Mouse (Mus musculus) telencephalon, adult 2 months (tissue): ENCODE data around the gene Ino80b.

Source experiments
- DNase-seq: peaks from one replicate; pipeline ENCODE4 v3.0.0-alpha.2; 2011; ENCODE audit warnings: low read depth, low spot score

Gene Ino80b

GRCm38 (mm10) chr6:83141636-83142035 lies 16.4 kb upstream of the Ino80b start:
- DNase-seq = no peak

GRCm38 (mm10) chr6:83140044-83140443 lies 14.8 kb upstream of the Ino80b start:
- no peak for DNase-seq

GRCm38 (mm10) chr6:83138056-83138455 lies 12.8 kb upstream of the Ino80b start:
- DNase-seq = no peak

DNA sequence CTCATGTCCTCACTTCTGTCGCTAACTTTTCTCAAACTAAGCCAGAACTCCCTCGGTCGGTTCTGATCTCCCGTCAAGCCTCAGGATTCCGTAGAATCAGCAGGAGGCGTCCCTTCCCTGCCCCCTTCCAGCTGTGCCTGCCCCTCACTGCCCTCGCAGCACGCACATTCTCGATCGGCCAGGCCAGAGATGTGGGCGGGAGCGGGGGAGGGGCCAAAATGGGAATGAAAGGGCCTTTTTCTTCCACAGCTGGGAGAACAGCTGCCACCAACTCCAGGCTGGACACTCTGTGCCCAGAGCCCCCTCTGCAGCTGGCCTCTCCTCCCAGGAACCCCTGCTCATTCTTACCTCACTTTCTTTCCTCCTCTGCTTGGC lies 12.3 kb upstream of the Ino80b start:
- peak; percentile 64 for DNase-seq

GRCm38 (mm10) chr6:83136881-83137575 lies 11.8 kb upstream of the Ino80b start:
- peak; percentile 59 for DNase-seq

- DNase-seq = no peak
These were observed 11.2 kb upstream of the Ino80b start for GRCm38 (mm10) chr6:83136291-83136880.

GRCm38 (mm10) chr6:83135571-83136161 lies 10.4 kb upstream of the Ino80b start:
- no peak for DNase-seq

- DNase-seq = no peak
These were observed 9.8 kb upstream of the Ino80b start, which contains the start of gene Rtkn for GRCm38 (mm10) chr6:83134951-83135513. Gene Rtkn, plus strand, starts transcription at chr6:83135463.

GRCm38 (mm10) chr6:83134226-83134625 lies 9.0 kb upstream of the Ino80b start:
- no peak for DNase-seq

- no peak for DNase-seq
These were observed 7.1 kb upstream of the Ino80b start for GRCm38 (mm10) chr6:83132176-83132919.

DNA sequence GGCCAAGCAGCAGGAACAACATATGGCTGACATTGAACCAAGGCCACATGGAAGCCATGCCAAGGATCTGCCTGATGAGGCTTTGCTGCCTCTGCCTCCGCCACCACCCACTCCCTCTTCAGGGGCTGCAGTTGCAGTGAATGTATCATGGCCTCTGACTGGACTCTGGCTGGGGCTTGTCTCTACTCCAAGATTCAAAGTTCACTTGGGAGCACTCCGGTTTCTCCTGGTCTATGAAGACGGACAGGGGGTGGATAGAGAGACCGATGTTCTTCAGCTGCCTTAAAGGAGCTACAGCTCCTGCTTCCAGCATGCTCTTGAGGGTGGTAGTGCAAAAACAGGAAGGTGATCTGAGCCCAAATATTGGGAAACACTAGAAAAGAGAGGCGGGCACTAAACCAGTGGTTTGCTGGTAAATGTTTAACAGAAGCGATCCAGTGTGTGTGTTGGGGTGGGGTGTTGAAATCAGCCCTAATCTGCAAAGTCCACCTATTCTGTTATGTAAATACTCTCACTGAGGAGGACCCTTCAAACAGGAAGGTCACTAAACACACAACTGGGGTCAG lies 6.3 kb upstream of the Ino80b start:
- DNase-seq = no peak

GRCm38 (mm10) chr6:83127419-83127818 lies 2.2 kb upstream of the Ino80b start:
- DNase-seq = no peak

GRCm38 (mm10) chr6:83124851-83125312 lies 349 bp downstream of the Ino80b start:
- DNase-seq = peak; percentile 96

DNA sequence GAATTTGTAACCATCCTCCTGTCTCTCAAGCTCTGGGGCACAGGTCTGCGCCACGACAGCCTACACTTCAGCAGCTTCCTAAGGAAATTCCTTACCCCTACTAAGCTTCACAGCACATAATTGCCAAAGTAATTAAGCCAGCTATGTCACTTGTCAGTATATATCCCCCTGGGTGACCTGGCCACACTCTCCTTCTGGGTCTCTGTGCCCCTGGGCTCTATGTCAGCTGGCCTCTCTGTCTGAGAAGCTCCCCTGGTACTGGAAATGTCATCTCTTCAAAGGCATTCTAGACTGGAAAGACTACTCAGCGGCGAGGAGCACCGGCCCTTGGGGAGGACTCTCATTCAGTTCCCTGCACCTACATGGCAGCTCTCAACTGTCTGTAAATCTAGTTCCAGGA lies 2.3 kb downstream of the Ino80b start:
- DNase-seq = no peak

GRCm38 (mm10) chr6:83121863-83122710 lies 3.1 kb downstream of the Ino80b start:
- no peak for DNase-seq

DNA sequence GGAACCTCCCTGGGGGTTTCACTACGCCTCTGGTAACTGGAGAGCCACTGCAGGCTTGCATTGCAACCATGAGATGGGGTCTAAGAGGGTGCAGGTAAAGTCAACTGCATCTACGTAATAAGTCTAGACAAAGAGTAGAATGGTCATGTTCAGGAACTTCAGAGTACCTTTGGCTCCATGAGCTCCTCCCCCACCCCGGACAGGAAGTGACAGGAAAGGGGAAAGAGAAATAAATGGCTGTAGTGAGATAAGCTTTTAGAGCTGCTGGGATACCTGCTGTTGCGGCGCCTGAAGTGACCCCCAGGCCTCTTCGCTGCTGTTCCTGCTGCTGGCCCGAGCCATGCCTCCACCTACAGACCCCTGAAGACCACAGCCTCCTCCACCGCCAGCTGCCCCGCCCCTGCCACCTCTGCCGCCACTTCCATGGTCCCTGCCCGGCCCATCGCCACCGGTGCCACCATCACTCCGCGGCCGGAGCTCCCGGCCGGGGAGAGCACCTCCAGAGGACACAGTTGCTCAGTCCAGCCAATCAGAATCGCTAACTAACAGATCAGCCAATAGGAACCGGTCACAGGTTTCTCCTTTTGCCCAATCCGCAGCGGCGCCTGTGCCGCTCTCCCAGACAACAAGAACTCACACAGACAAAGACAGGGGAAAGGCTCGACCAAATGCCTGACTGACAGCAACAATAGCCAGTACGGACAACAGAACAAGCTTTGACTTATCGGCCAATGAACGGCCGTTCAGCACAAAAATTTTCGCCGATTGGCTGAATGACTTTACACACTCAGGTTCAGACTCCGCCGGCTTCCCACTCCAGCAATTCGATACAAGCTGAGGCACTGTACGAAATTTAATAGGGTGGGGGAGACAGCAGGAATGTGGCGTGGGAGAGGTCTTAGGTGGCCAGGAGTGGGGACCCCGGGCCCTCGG lies 4.0 kb downstream of the Ino80b start, which contains the start of gene Wbp1:
Wbp1 (minus strand) TSS at position 630 of the 933 bp plus-strand sequence.
- peak; percentile 100 for DNase-seq

DNA sequence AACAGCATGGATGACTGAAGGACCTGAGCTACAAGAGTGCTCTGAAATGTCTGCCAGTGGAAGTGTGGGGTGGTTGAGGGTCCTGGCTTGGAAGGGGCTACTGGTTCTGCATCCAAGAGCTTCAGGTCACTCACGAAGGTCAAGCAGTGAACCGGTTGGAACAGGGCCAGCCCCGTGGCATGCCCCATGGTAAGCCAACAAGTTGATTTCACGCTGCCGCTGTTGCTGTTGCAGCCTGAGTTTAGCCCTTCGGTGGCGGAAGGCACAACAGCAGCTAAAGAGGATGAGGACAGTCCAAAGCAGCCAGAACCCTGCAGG lies 5.5 kb downstream of the Ino80b start:
- DNase-seq = no peak

DNA sequence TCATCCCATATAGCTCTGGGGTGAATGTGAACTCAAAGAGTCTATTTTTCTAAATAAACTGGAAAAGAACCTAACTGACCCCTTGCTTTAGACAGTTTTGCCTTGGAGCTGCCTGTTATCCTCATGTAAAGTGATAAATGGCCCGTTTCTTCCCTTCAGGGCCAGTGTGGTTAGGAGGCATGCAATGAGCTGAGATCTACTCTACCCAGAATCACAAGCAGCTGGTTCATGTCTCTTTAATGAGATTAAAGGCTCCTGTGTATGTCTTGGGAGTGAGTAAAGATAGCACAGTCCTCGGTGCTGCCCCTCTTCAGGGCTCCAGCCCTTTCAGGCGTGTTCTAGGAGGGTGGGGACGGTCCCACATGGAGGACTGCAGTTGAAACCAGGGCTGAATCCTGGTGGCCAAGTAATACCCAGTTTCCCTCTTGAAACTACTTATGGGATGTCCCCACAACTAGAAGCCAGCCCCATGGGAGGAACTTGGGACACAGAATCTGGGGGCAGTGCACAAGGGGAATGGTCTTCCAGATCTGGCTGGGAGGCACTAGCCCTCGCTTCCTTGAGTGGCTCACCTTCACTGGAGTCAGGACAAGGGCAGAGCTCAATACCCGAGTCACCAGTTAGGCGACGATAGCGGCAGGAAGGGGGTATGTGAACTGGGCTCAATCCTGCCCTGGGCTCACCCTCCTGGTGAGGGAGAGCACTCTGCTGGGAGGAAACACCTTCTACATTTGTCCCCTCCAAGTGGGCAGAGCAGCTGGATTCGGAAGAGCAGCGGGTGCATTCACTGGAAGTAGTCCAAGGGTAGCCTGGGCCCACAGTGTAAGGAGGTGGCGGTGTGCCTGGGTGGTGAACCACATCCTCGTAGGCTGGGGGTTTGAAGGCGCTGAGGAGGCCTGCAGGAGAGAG lies 6.2 kb downstream of the Ino80b start:
- no peak for DNase-seq

DNA sequence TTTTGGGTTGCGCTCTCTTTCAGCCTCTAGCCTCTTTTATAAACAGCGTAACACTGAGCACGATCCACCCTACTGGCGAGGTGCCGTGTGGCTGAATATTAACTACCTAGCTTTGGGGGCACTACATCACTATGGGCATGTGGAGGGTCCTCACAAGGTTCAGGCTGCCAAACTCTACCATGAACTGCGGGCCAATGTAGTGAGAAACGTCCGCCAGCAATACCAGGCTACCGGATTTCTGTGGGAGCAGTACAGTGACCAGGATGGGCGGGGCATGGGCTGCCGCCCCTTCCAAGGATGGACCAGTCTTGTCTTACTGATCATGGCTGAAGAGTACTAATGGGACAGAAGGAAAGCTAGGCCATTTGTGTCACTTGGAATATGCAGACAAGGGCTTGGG lies 6.9 kb downstream of the Ino80b start:
- DNase-seq = no peak
